Mouse (Mus musculus): ENCODE measurements around the gene Lalba. TPM values are rescaled to one million over a fixed set of nuclear protein-coding genes. Genes with fewer than 3 reads are reported as not detected.
"Not testable (repeated sequence)": the region's sequence is repeated elsewhere in the genome, so short reads cannot be mapped to it uniquely, and the experiment has no call there.

Lalba gene
- polyA plus RNA-seq, 1 experiment from 2014 or later: not detected

DNA sequence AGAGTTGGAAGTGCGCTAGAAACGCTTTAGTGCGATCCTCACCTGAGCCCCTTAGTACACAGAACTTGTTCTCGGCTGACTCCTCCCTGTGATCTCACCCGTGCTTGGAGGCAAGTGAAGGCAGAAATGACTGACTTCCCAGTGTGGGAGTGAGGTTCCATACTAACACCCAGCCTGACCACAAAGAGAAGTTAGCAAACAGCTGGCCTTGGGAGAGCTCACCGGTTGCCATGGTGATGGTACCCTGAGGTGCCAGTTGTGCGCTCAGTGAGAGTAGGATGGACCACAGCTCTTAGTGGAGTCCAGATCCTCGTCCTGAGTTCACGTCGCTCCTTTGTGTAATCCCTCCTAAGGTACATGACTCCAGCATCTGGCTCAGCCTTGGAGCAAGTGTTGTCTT lies 7.6 kb downstream of the Lalba start:
- no peak overlapping the region for H3K4me3 ChIP-seq (replicated peaks; ENCODE audit: low read length)
- 84% methylated on average over 10 of the region's 10 CpGs for WGBS
- H3K27me3 ChIP-seq (replicated peaks; ENCODE audit: control insufficient read depth, insufficient read depth, low read length): no peaks in the 10 kb centered on the region
- H3K4me2 ChIP-seq (ENCODE audit: low read length): no peak overlapping the region
- H3K4me1 ChIP-seq (replicated peaks; ENCODE audit: control insufficient read depth, insufficient read depth, low read length): no peaks in the 10 kb centered on the region
- H3K9ac ChIP-seq (replicated peaks; ENCODE audit: low read depth, low read length): no peak overlapping the region
- no peak overlapping the region for H3K27ac ChIP-seq (ENCODE audit: low read length)
- no peaks in the 10 kb centered on the region for H3K9me3 ChIP-seq (ENCODE audit: control insufficient read depth, low read length)
- H3K36me3 ChIP-seq (ENCODE audit: control insufficient read depth, insufficient read depth): no peaks in the 10 kb centered on the region
- ATAC-seq: no peak

DNA sequence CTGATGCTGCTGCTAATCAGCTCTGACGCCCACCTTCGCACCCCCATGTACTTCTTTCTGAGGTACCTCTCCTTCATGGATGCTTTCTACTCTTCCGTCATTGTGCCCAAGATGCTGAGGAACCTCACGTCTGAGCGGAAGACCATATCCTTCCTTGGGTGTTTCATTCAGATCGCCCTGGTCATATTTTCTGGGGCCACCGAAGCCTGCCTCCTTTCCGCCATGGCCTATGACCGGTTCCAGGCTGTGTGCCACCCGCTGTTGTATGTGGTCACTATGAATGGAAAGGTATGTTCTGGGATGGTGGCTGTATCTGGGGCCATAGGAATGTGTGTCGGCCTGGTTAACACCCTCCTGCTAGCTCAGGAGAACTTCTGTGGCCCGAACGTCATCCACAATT lies 11.0 kb downstream of the Lalba start:
- Histone ChIP-seq H3K36me3 (ENCODE audit: control insufficient read depth, insufficient read depth) (no peaks in the 10 kb centered on the region), H3K9me3 (ENCODE audit: control insufficient read depth, low read length) (no peaks in the 10 kb centered on the region), H3K27me3 (replicated peaks; ENCODE audit: control insufficient read depth, insufficient read depth, low read length) (no peaks in the 10 kb centered on the region), H3K9ac (replicated peaks; ENCODE audit: low read depth, low read length) (no peak overlapping the region), H3K4me3 (replicated peaks; ENCODE audit: low read length) (no peak overlapping the region), H3K4me2 (ENCODE audit: low read length) (no peak overlapping the region), H3K27ac (ENCODE audit: low read length) (no peak overlapping the region), H3K4me1 (replicated peaks; ENCODE audit: control insufficient read depth, insufficient read depth, low read length) (no peaks in the 10 kb centered on the region)
- ATAC-seq: no peak
- WGBS: 95% methylated on average over 13 of the region's 13 CpGs

DNA sequence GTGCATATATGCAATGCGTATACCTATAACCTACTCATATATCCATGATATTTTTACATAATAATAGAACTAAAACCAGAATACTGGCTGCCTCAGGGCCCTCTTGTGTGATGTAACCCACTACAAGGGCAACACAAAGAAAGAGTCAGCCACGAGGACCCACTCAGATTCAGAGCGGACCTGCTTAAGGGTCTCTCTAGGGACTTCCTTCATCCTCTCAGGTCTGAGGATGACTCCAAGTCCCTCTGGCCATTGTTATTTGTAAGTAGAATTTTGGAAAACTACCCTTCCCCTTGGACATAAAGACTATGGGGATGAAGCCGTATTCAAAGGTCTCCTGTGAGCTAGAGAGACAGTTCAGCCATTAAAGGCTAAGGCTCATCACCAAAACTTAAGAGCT lies 12.9 kb downstream of the Lalba start, which contains the start of gene OR5BS1P:
OR5BS1P (plus strand) TSS at position 301 of the 400 bp plus-strand sequence.
- Histone ChIP-seq H3K27me3 (replicated peaks; ENCODE audit: control insufficient read depth, insufficient read depth, low read length) (no peaks in the 10 kb centered on the region), H3K4me1 (replicated peaks; ENCODE audit: control insufficient read depth, insufficient read depth, low read length) (no peaks in the 10 kb centered on the region), H3K4me2 (ENCODE audit: low read length) (no peak within 1 kb of the TSS), H3K4me3 (replicated peaks; ENCODE audit: low read length) (no peak within 1 kb of the TSS), H3K9ac (replicated peaks; ENCODE audit: low read depth, low read length) (no peak within 1 kb of the TSS), H3K9me3 (ENCODE audit: control insufficient read depth, low read length) (no peaks in the 10 kb centered on the region), H3K27ac (ENCODE audit: low read length) (no peak within 1 kb of the TSS), H3K36me3 (ENCODE audit: control insufficient read depth, insufficient read depth) (no peaks in the 10 kb centered on the region)
- 90% methylated on average over 4 of the region's 4 CpGs for WGBS
- no peak for ATAC-seq

DNA sequence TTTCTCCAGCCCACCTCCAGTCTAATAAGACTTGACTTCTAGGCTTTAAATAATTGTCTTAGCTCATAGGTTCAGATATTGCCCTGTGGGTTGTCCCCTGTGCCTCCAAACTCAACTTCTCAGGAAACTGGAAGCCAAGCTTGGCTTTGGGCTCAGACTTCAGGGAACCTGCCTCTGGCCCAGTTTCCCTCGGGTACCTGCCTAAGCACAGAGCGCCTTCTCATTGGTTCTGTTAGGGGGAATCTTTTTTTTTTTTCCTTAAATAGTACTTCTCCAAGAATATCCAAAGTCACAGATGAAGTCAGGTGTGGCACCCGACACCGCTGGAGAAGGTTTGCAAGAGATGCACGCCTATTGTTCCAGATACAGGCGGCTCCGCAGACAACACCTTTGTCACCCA lies 30.2 kb downstream of the Lalba start, which contains the start of gene Olfr281:
Olfr281 (plus strand) TSS at position 301 of the 400 bp plus-strand sequence.
- Histone ChIP-seq H3K9me3 (ENCODE audit: control insufficient read depth, low read length) (no peaks in the 10 kb centered on the region), H3K4me3 (replicated peaks; ENCODE audit: low read length) (no peak within 1 kb of the TSS), H3K36me3 (ENCODE audit: control insufficient read depth, insufficient read depth) (no peaks in the 10 kb centered on the region), H3K27ac (ENCODE audit: low read length) (no peak within 1 kb of the TSS), H3K4me2 (ENCODE audit: low read length) (no peak within 1 kb of the TSS), H3K9ac (replicated peaks; ENCODE audit: low read depth, low read length) (no peak within 1 kb of the TSS), H3K4me1 (replicated peaks; ENCODE audit: control insufficient read depth, insufficient read depth, low read length) (no peaks in the 10 kb centered on the region), H3K27me3 (replicated peaks; ENCODE audit: control insufficient read depth, insufficient read depth, low read length) (no peaks in the 10 kb centered on the region)
- no peak for ATAC-seq
- 92% methylated on average over 7 of the region's 7 CpGs for WGBS

DNA sequence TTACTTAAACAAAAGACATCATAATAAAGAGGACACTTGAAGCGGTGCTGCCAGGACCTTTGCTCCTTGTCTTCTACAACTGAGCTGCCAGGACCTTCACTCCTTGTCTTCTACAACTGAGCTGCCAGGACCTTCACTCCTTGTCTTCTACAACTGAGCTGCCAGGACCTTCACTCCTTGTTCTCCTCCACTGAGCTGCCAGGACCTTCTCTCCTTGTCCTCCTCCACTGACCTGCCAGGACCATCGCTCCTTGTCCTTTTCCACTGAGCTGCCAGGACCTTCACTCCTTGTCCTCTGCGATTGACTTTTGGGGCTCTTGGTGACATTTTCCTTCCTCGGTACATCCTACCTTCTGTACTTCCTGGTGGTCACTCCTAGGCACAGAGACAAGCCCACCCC lies 34.0 kb downstream of the Lalba start:
- no peak overlapping the region for H3K4me2 ChIP-seq (ENCODE audit: low read length)
- 56% methylated on average over 4 of the region's 4 CpGs for WGBS

DNA sequence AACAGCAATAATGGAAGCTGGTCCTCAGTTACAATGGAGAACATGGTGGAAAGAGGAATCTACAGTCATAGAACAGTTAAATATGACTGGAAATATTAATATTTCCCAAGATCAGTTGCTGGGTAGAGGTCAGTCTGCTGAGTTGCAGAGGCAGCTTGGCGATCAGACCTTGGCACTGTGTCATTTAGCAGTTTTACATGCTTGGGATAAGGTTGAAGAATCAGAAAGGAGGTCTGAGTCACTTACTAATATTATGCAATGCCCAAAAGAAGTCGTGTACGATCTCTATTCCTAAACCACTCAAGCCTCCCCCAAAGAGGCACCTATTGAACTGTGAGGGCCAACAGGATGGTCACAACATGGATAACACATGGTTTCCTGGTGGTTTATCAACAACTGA lies 38.0 kb downstream of the Lalba start:
- ATAC-seq: no peak
- WGBS: 80% methylated on average over 3 of the region's 3 CpGs
- H3K9me3 ChIP-seq (ENCODE audit: control insufficient read depth, low read length): no peaks in the 10 kb centered on the region
- H3K4me3 ChIP-seq (replicated peaks; ENCODE audit: low read length): no peak overlapping the region
- H3K9ac ChIP-seq (replicated peaks; ENCODE audit: low read depth, low read length): no peak overlapping the region
- no peak overlapping the region for H3K4me2 ChIP-seq (ENCODE audit: low read length)
- H3K36me3 ChIP-seq (ENCODE audit: control insufficient read depth, insufficient read depth): no peaks in the 10 kb centered on the region
- no peaks in the 10 kb centered on the region for H3K27me3 ChIP-seq (replicated peaks; ENCODE audit: control insufficient read depth, insufficient read depth, low read length)
- H3K4me1 ChIP-seq (replicated peaks; ENCODE audit: control insufficient read depth, insufficient read depth, low read length): no peaks in the 10 kb centered on the region
- H3K27ac ChIP-seq (ENCODE audit: low read length): no peak overlapping the region

More for the DNA sequence above, 34.0 kb downstream of the Lalba start:
- H3K4me3 ChIP-seq (replicated peaks; ENCODE audit: low read length): no peak overlapping the region
- H3K4me1 ChIP-seq (replicated peaks; ENCODE audit: control insufficient read depth, insufficient read depth, low read length): no peaks in the 10 kb centered on the region
- H3K9ac ChIP-seq (replicated peaks; ENCODE audit: low read depth, low read length): no peak overlapping the region
- no peak overlapping the region for H3K27ac ChIP-seq (ENCODE audit: low read length)
- H3K36me3 ChIP-seq (ENCODE audit: control insufficient read depth, insufficient read depth): no peaks in the 10 kb centered on the region
- ATAC-seq: no peak
- no peaks in the 10 kb centered on the region for H3K9me3 ChIP-seq (ENCODE audit: control insufficient read depth, low read length)
- no peaks in the 10 kb centered on the region for H3K27me3 ChIP-seq (replicated peaks; ENCODE audit: control insufficient read depth, insufficient read depth, low read length)

DNA sequence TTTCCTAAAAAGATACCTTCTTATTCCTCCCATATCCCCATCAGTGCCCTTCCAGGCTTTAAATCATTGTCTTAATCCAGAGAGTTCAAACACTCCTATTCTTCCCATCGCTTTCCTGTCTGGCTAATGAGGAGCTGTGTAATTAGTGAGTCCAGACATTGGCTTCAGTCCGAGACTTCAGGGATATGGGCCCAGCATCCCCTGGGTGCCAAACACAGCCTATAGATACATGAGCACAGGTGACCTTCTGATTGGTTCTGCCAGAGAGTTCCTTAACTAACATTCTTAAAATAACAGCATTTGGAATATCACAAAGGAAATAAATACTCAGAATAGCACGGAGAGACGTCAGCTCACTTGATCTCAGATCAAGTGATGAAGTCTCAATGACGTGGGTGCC lies 51.6 kb downstream of the Lalba start, which contains the start of gene Olfr282:
Olfr282 (plus strand) TSS at position 301 of the 400 bp plus-strand sequence.
- H3K36me3 ChIP-seq (ENCODE audit: control insufficient read depth, insufficient read depth); H3K4me3 ChIP-seq (replicated peaks; ENCODE audit: low read length); H3K9ac ChIP-seq (replicated peaks; ENCODE audit: low read depth, low read length); ATAC-seq; H3K9me3 ChIP-seq (ENCODE audit: control insufficient read depth, low read length); H3K4me2 ChIP-seq (ENCODE audit: low read length); H3K27me3 ChIP-seq (replicated peaks; ENCODE audit: control insufficient read depth, insufficient read depth, low read length); H3K4me1 ChIP-seq (replicated peaks; ENCODE audit: control insufficient read depth, insufficient read depth, low read length); H3K27ac ChIP-seq (ENCODE audit: low read length): not testable (repeated sequence)
- 49% methylated on average over 5 of the region's 5 CpGs for WGBS

Small RNA genes lying within 50 kb of the gene (microRNA-seq; reads per million reads assigned to microRNA genes)
- not detected for gene Mir1291

Other genes starting within 250 kb of the Lalba start
- not detected in 2 replicates for gene Olfr286, start 248.3 kb downstream of the Lalba start, polyA plus RNA-seq (2015; fragmentation: Nextera tagmentation; extraction: Ambion mirVana)
- not detected in 2 replicates for gene H1fnt, start 225.4 kb downstream of the Lalba start, polyA plus RNA-seq (2015; fragmentation: Nextera tagmentation; extraction: Ambion mirVana)
- 3.9 and 5.7 TPM in 2 replicates for gene Zfp641, start 186.6 kb downstream of the Lalba start, polyA plus RNA-seq (2015; fragmentation: Nextera tagmentation; extraction: Ambion mirVana)
- not detected in 2 replicates for gene Olfr285, start 165.4 kb downstream of the Lalba start, polyA plus RNA-seq (2015; fragmentation: Nextera tagmentation; extraction: Ambion mirVana)
- not detected in 2 replicates for gene Olfr284, start 141.7 kb downstream of the Lalba start, polyA plus RNA-seq (2015; fragmentation: Nextera tagmentation; extraction: Ambion mirVana)
- not detected in 2 replicates for gene Olfr283, start 101.8 kb downstream of the Lalba start, polyA plus RNA-seq (2015; fragmentation: Nextera tagmentation; extraction: Ambion mirVana)
- not detected in 2 replicates for gene Olfr282, start 51.5 kb downstream of the Lalba start, polyA plus RNA-seq (2015; fragmentation: Nextera tagmentation; extraction: Ambion mirVana)
- not detected in 2 replicates for gene Olfr281, start 30.1 kb downstream of the Lalba start, polyA plus RNA-seq (2015; fragmentation: Nextera tagmentation; extraction: Ambion mirVana)
- not detected in 2 replicates for gene OR5BS1P, start 12.8 kb downstream of the Lalba start, polyA plus RNA-seq (2015; fragmentation: Nextera tagmentation; extraction: Ambion mirVana)
- not detected in 2 replicates for gene Olfr279, start 9.7 kb upstream of the Lalba start, polyA plus RNA-seq (2015; fragmentation: Nextera tagmentation; extraction: Ambion mirVana)
- gene Kansl2, start 51.5 kb upstream of the Lalba start, polyA plus RNA-seq (2015; fragmentation: Nextera tagmentation; extraction: Ambion mirVana): 130 and 141 TPM in 2 replicates
- gene Ccnt1, start 88.2 kb upstream of the Lalba start, polyA plus RNA-seq (2015; fragmentation: Nextera tagmentation; extraction: Ambion mirVana): 74.5 and 78.4 TPM in 2 replicates
- 0.56 TPM in 1 of 2 replicates, not detected in the other for gene 4930415O20Rik, start 88.3 kb upstream of the Lalba start, polyA plus RNA-seq (2015; fragmentation: Nextera tagmentation; extraction: Ambion mirVana)
- 11.2 and 16.1 TPM in 2 replicates for gene Adcy6, start 127.4 kb upstream of the Lalba start, polyA plus RNA-seq (2015; fragmentation: Nextera tagmentation; extraction: Ambion mirVana)
- 138 and 168 TPM in 2 replicates for gene Cacnb3, start 148.1 kb upstream of the Lalba start, polyA plus RNA-seq (2015; fragmentation: Nextera tagmentation; extraction: Ambion mirVana)
- gene Ddx23, start 180.2 kb upstream of the Lalba start, polyA plus RNA-seq (2015; fragmentation: Nextera tagmentation; extraction: Ambion mirVana): 17.6 and 25.5 TPM in 2 replicates
- 15.5 and 16.4 TPM in 2 replicates for gene Rnd1, start 194.7 kb upstream of the Lalba start, polyA plus RNA-seq (2015; fragmentation: Nextera tagmentation; extraction: Ambion mirVana)
- 2.9 and 4.2 TPM in 2 replicates for gene Ccdc65, start 225.5 kb upstream of the Lalba start, polyA plus RNA-seq (2015; fragmentation: Nextera tagmentation; extraction: Ambion mirVana)
- gene Fkbp11, start 245.5 kb upstream of the Lalba start, polyA plus RNA-seq (2015; fragmentation: Nextera tagmentation; extraction: Ambion mirVana): 3.7 and 5.7 TPM in 2 replicates